Mouse (Mus musculus) C2C12 (cell line): ENCODE results near the gene Afg3l1.

Experiments used
- CEBPB ChIP-seq: IDR thresholded peaks from one replicate; pipeline ENCODE4 v1.6.1; 2011; ENCODE audit warnings: low read depth, mild to moderate bottlenecking, control low read depth, moderate library complexity
- CTCF ChIP-seq: IDR thresholded peaks from one replicate; pipeline ENCODE4 v1.5.1; 2011; ENCODE audit not compliant: control insufficient read depth, insufficient read depth, insufficient read length
- MAX ChIP-seq: IDR thresholded peaks from one replicate; pipeline ENCODE4 v1.6.1; 2011; ENCODE audit warnings: mild to moderate bottlenecking, control low read depth
- MYOD1 ChIP-seq: IDR thresholded peaks from one replicate; pipeline ENCODE4 v1.6.1; 2011; ENCODE audit warnings: low read depth; ENCODE audit not compliant: control insufficient read depth, insufficient read length
- USF1 ChIP-seq: IDR thresholded peaks from one replicate; pipeline ENCODE4 v1.6.1; 2011; ENCODE audit warnings: low read depth, mild to moderate bottlenecking, control low read depth, moderate library complexity

DNA sequence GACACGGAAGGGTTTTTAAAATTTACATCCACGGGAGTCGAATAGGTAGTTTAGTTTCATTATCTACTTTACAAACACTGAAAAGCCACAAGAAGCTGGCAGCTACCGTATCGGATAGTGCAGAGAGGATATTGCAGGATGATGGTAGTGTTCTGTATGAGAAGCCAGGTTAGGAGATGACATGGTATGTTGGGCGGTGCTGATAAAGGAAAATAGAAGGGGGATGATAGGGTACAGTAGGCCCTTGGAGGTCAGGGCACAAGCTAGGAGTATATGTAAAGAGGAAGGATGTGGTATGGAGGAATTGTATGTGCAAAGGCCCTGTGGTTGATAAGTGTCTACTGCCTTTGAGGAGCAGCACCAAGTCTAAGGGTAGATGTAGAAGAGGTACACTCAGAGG, 23.1 kb upstream of the Afg3l1 start:
- no peak for TF ChIP-seq CTCF
- no peak for TF ChIP-seq MYOD1
- no peak for TF ChIP-seq USF1
- TF ChIP-seq MAX: no peak
- TF ChIP-seq CEBPB: no peak
